Mouse (Mus musculus) kidney, embryonic 14.5 days (tissue): Measurements from ENCODE around the gene Serinc2. TPM values are rescaled to one million over a fixed set of nuclear protein-coding genes. Genes with fewer than 3 reads are reported as not detected.
"Not testable (repeated sequence)": the region's sequence is repeated elsewhere in the genome, so short reads cannot be mapped to it uniquely, and the experiment has no call there.

Source experiments
- ATAC-seq: fragments of 200-750 bp; cut with Nextera tagmentation; 2 replicates; pipeline ENCODE4 v1.8.0; 2017; ENCODE audit warnings: moderate number of reproducible peaks, mild to moderate bottlenecking, moderate TSS enrichment, moderate library complexity; ENCODE audit not compliant: low FRiP score, low TSS enrichment
- H3K27ac ChIP-seq: fragments of 300-500 bp; sonication (generic); 2 replicates; pipeline ENCODE4 v1.5.1; 2014; ENCODE audit warnings: low read depth, mild to moderate bottlenecking, low read length, moderate library complexity, mixed read lengths
- H3K27me3 ChIP-seq: fragments of 300-500 bp; sonication (generic); 2 replicates; pipeline ENCODE4 v1.6.1; 2014; ENCODE audit warnings: mild to moderate bottlenecking, low read length; ENCODE audit not compliant: control insufficient read depth, insufficient read depth
- H3K36me3 ChIP-seq: fragments of 300-500 bp; sonication (generic); 2 replicates; pipeline ENCODE4 v1.6.1; 2014; ENCODE audit warnings: low read length, mixed read lengths; ENCODE audit not compliant: control insufficient read depth, insufficient read depth
- H3K4me1 ChIP-seq: fragments of 300-500 bp; sonication (generic); 2 replicates; pipeline ENCODE4 v1.6.1; 2014; ENCODE audit warnings: low read length, mixed read lengths; ENCODE audit not compliant: control insufficient read depth, insufficient read depth
- H3K4me2 ChIP-seq: fragments of 300-500 bp; sonication (generic); replicated peaks from 2 replicates; pipeline ENCODE4 v1.6.1; 2014; ENCODE audit warnings: low read depth, mild to moderate bottlenecking, low read length
- H3K4me3 ChIP-seq: fragments of 300-500 bp; sonication (generic); 2 replicates; pipeline ENCODE4 v1.5.1; 2014; ENCODE audit warnings: mild to moderate bottlenecking, low read length
- H3K9ac ChIP-seq: fragments of 300-500 bp; sonication (generic); 2 replicates; pipeline ENCODE4 v1.6.1; 2014; ENCODE audit warnings: low read depth, mild to moderate bottlenecking, low read length, moderate library complexity
- H3K9me3 ChIP-seq: fragments of 300-500 bp; sonication (generic); 2 replicates; pipeline ENCODE4 v1.6.1; 2016; ENCODE audit warnings: low read length; ENCODE audit not compliant: control insufficient read depth
- WGBS: fragments of 180-500 bp; shearing (Covaris S2); extraction: QIAGEN DNeasy Blood & Tissue Kit; methylation state at CpG from one replicate; pipeline ENCODE4 v1.1.7; 2014; 5-methylcytosine and 5-hydroxymethylcytosine counted together
- polyA plus RNA-seq: library from polyadenylated mRNA; unstranded; fragments of >200 nt; fragmentation: Nextera tagmentation; extraction: Ambion mirVana; gene quantifications from 2 replicates; pipeline ENCODE4 v1.2.1, GENCODE M21; 2014

The Serinc2 gene
- polyA plus RNA-seq, 1 experiment from 2014 or later: 44.9 TPM

GRCm38 (mm10) chr4:130264131-130264530, 14.9 kb downstream of the Serinc2 start:
- 7% methylated on average over 11 of the region's 11 CpGs for WGBS
- Histone ChIP-seq H3K9me3 (no peaks in the 10 kb centered on the region), H3K4me2 (peak overlapping the region; percentile 5; the same call in 1 of the 2 replicates), H3K4me3 (no peak overlapping the region), H3K36me3 (0 out of 2 replicates have a peak, but pooled peaks cover 2% of the 10 kb centered on the region), H3K4me1 (peaks cover 12% of the 10 kb centered on the region), H3K27ac (no peak overlapping the region), H3K27me3 (no peaks in the 10 kb centered on the region), H3K9ac (no peak overlapping the region)
- peak; percentile 76; the same call in 1 of the 2 replicates for ATAC-seq

- ATAC-seq: no peak
- H3K36me3 ChIP-seq: peaks cover 2% of the 10 kb centered on the region; the same call in 1 of the 2 replicates
- no peaks in the 10 kb centered on the region for H3K9me3 ChIP-seq
- no peak overlapping the region for H3K9ac ChIP-seq
- 28% methylated on average over 5 of the region's 5 CpGs for WGBS
- H3K4me1 ChIP-seq: peaks cover 12% of the 10 kb centered on the region
- H3K4me2 ChIP-seq: no peak overlapping the region
- H3K27me3 ChIP-seq: no peaks in the 10 kb centered on the region
- no peak overlapping the region for H3K27ac ChIP-seq
- H3K4me3 ChIP-seq: no peak overlapping the region
These were observed 18.6 kb downstream of the Serinc2 start for GRCm38 (mm10) chr4:130260406-130260805.

- Histone ChIP-seq H3K27me3 (no peaks in the 10 kb centered on the region), H3K4me3 (no peak overlapping the region), H3K4me1 (no peaks in the 10 kb centered on the region), H3K4me2 (no peak overlapping the region), H3K9ac (no peak overlapping the region), H3K27ac (no peak overlapping the region), H3K9me3 (no peaks in the 10 kb centered on the region), H3K36me3 (no peaks in the 10 kb centered on the region; the same call in none of the 2 replicates)
- WGBS: 58% methylated on average over 8 of the region's 8 CpGs
- ATAC-seq: peak; percentile 47
These were observed 26.4 kb downstream of the Serinc2 start for GRCm38 (mm10) chr4:130252441-130253157.

GRCm38 (mm10) chr4:130251763-130252162, 27.2 kb downstream of the Serinc2 start:
- 36% methylated on average over 3 of the region's 3 CpGs for WGBS
- H3K4me3 ChIP-seq: no peak overlapping the region
- no peaks in the 10 kb centered on the region for H3K27me3 ChIP-seq
- H3K4me2 ChIP-seq: no peak overlapping the region
- ATAC-seq: no peak
- no peaks in the 10 kb centered on the region for H3K9me3 ChIP-seq
- no peak overlapping the region for H3K9ac ChIP-seq
- no peak overlapping the region for H3K27ac ChIP-seq
- H3K4me1 ChIP-seq: no peaks in the 10 kb centered on the region
- no peaks in the 10 kb centered on the region; the same call in none of the 2 replicates for H3K36me3 ChIP-seq

GRCm38 (mm10) chr4:130251172-130251705, 27.8 kb downstream of the Serinc2 start:
- Histone ChIP-seq H3K4me3 (no peak overlapping the region), H3K4me2 (no peak overlapping the region), H3K36me3 (no peaks in the 10 kb centered on the region; the same call in none of the 2 replicates), H3K27me3 (no peaks in the 10 kb centered on the region), H3K9ac (no peak overlapping the region), H3K9me3 (no peaks in the 10 kb centered on the region), H3K4me1 (no peaks in the 10 kb centered on the region), H3K27ac (no peak overlapping the region)
- 27% methylated on average over 7 of the region's 7 CpGs for WGBS
- ATAC-seq: no peak

- Histone ChIP-seq H3K9me3 (no peaks in the 10 kb centered on the region), H3K27ac (no peak overlapping the region), H3K4me3 (no peak overlapping the region), H3K9ac (no peak overlapping the region), H3K27me3 (no peaks in the 10 kb centered on the region), H3K4me1 (no peaks in the 10 kb centered on the region), H3K4me2 (no peak overlapping the region), H3K36me3 (no peaks in the 10 kb centered on the region)
- no peak for ATAC-seq
- 59% methylated on average over 3 of the region's 3 CpGs for WGBS
These were observed 30.4 kb downstream of the Serinc2 start for GRCm38 (mm10) chr4:130248636-130249035.

- Histone ChIP-seq H3K4me2 (no peak overlapping the region), H3K4me3 (no peak overlapping the region), H3K9me3 (no peaks in the 10 kb centered on the region), H3K4me1 (no peaks in the 10 kb centered on the region), H3K36me3 (no peaks in the 10 kb centered on the region), H3K9ac (no peak overlapping the region), H3K27ac (no peak overlapping the region), H3K27me3 (no peaks in the 10 kb centered on the region)
- ATAC-seq: no peak
- under 1% methylated on average over 6 of the region's 6 CpGs for WGBS
These were observed 32.9 kb downstream of the Serinc2 start for GRCm38 (mm10) chr4:130246132-130246531.

- H3K4me2 ChIP-seq: no peak overlapping the region
- H3K27me3 ChIP-seq: no peaks in the 10 kb centered on the region
- no peaks in the 10 kb centered on the region for H3K9me3 ChIP-seq
- H3K9ac ChIP-seq: no peak overlapping the region
- no peak for ATAC-seq
- WGBS: 78% methylated on average over 8 of the region's 8 CpGs
- H3K36me3 ChIP-seq: no peaks in the 10 kb centered on the region
- no peak overlapping the region for H3K4me3 ChIP-seq
- no peak overlapping the region for H3K27ac ChIP-seq
- no peaks in the 10 kb centered on the region for H3K4me1 ChIP-seq
These were observed 34.3 kb downstream of the Serinc2 start for GRCm38 (mm10) chr4:130244749-130245148.

GRCm38 (mm10) chr4:130243621-130244020, 35.4 kb downstream of the Serinc2 start:
- WGBS: 67% methylated on average over 1 of the region's 1 CpGs
- H3K9ac ChIP-seq, H3K9me3 ChIP-seq, H3K4me3 ChIP-seq, H3K4me1 ChIP-seq, H3K27me3 ChIP-seq, H3K27ac ChIP-seq, H3K36me3 ChIP-seq, H3K4me2 ChIP-seq, ATAC-seq: not testable (repeated sequence)
